Mouse (Mus musculus): Measurements from ENCODE around the gene Trmt10a. TPM values are rescaled to one million over a fixed set of nuclear protein-coding genes. Genes with fewer than 3 reads are reported as not detected.

Gene Trmt10a
- 0.56 TPM in 2 replicates for polyA plus RNA-seq (2012; rRNA removed)

GRCm38 (mm10) chr3:138143315-138144059 lies at the start of gene Trmt10a:
TSS of gene Trmt10a (plus strand) at chr3:138143448.

DNA sequence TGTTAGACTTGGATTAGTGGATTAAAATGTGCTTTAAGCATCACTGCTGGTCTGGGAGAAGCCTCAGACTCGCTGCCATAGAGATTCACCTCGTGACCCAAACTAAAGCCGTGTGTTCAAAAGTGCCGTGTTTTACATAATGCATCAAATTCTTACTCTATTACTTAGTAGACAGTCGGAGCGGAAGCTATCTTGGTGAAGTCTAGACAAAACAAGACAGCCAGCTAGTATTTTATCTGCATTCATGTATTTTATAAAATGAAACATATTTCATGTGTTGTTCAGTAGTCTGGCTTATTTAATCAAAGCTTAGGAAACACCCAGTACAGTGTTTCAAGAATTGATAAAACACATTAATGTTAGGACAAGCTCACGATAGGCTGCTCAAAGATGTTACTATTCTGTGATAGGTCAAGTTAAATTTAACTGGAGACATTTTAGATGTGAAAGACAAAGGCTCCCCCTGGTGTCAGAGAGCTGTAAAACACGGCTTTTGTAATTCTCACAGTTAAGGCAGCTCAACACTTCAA lies 1.5 kb downstream of the Trmt10a start, which contains the start of gene Mttp:
TSS of gene Mttp (minus strand) at position 327 of the 530 bp plus-strand sequence.

GRCm38 (mm10) chr3:138193683-138194302 lies 50.5 kb downstream of the Trmt10a start, which contains the start of gene 4930579F01Rik:
TSS of gene 4930579F01Rik (minus strand) at chr3:138193825.

Other genes with a start within 250 kb of the Trmt10a start
- gene Lamtor3, start 224.9 kb upstream of the Trmt10a start, polyA plus RNA-seq (2012; rRNA removed), result 14.9 and 18.9 TPM in 2 replicates
- 2.5 and 3.2 TPM in 2 replicates for gene Dapp1, start 161.9 kb upstream of the Trmt10a start, polyA plus RNA-seq (2012; rRNA removed)
- gene 1110002E22Rik, start 78.4 kb upstream of the Trmt10a start, polyA plus RNA-seq (2012; rRNA removed), result 0.03 TPM in 2 replicates
- not detected in 2 replicates for gene Gm5105, start 76.1 kb upstream of the Trmt10a start, polyA plus RNA-seq (2012; rRNA removed)
- 0.40 and 0.42 TPM in 2 replicates for gene Mttp, start 1.5 kb downstream of the Trmt10a start, polyA plus RNA-seq (2012; rRNA removed)
- not detected in 2 replicates for gene 4930579F01Rik, start 50.4 kb downstream of the Trmt10a start, polyA plus RNA-seq (2012; rRNA removed)
- gene Adh7, start 74.3 kb downstream of the Trmt10a start, polyA plus RNA-seq (2012; rRNA removed), result 0.08 and 0.12 TPM in 2 replicates
- 532 and 604 TPM in 2 replicates for gene Adh1, start 117.5 kb downstream of the Trmt10a start, polyA plus RNA-seq (2012; rRNA removed)
- 0.08 TPM in 1 of 2 replicates, not detected in the other for gene Adh6a, start 169.8 kb downstream of the Trmt10a start, polyA plus RNA-seq (2012; rRNA removed)
- not detected in 2 replicates for gene Adh6b, start 198.3 kb downstream of the Trmt10a start, polyA plus RNA-seq (2012; rRNA removed)